12 mouse cellular contexts compared by ENCODE assay signal in the genomic region with DNA sequence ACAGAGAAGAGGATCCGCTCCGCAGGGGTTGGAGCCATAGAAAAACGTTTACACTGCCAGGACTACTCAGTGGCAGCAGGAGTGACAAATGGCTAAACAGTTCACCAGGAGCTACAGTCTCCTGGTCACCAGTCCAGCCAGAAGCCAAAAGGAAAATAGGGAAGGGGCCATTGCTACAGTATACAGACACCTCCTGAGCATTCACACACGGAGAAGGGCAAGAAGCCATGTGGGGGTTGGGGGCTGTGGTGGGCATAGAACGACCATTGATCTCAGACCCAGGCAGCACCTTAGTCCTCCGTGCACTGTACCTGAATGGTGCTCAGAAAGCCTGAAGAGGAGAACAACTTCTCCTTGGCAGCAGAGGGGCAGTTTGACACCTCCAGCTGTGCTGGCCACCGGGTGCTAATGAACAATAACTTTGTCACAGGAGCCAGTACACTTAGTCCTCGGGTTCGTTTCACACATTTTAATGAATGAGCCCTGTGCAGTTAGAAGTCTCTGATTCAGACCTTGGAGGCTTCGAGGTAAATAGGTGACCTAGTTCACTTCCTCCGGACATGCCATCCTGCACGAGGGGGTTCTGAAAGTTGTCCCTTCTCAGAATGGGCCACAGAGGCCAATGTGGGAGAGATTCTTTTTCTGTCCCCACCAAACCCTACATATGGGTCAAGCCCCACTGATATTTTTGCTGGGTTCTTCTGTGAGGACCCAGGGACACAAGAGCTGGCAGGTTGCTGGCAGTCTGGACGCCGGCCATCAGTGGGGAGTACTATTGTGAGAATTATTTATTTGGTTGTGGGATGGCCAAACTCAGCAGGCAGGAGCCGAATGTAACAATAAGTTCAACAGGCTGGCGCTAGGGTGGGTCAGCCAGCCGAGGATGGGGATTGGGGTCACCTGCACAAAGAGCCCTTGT.
A peak's percentile ranks its signal among the peaks of the same experiment; 100 is the strongest.
DNase-seq lines count a peak whose midpoint lies in the region; ATAC-seq lines count a peak whose summit lies in the region.
"Had no signal": no experiment of that assay in that cellular context is flagged by ENCODE, and none has a peak within 500 bp of the region (broad histone marks: within the 10 kb centered on the region; RNA-seq: fewer than 3 reads in every experiment).

No protein-coding gene starts in this region.

- no peak for DNase-seq in hindbrain, embryonic 10.5 days (ENCODE audit: low spot score)
- DNase-seq in hindbrain, embryonic 11.5 days (ENCODE audit: low spot score) = no peak
- DNase-seq in cerebellum, postnatal 10 days = peak; percentile 46 to 59
- DNase-seq in layer of hippocampus, postnatal 14 days (ENCODE audit: low spot score in 2 of 2) = peak; percentile 57 to 81
- DNase-seq in right cerebral cortex, adult 18-20 months = peak; percentile 37
- DNase-seq in adrenal gland, adult (ENCODE audit: inconsistent age in 2 of 2, low spot score in 1 of 2) = no peak
- DNase-seq: adrenal gland, postnatal 36 days; heart, adult 18-20 months; kidney, postnatal 4 days had no signal

- peaks cover 25% of the 10 kb centered on the region for H3K4me1 ChIP-seq in hindbrain, embryonic 10.5 days (replicated peaks)
- H3K4me1 ChIP-seq in hindbrain, embryonic 11.5 days (replicated peaks; ENCODE audit: control insufficient read depth, insufficient read depth, low read length) = no peaks in the 10 kb centered on the region
- H3K4me1 ChIP-seq in forebrain, embryonic 16.5 days (replicated peaks; ENCODE audit: control insufficient read depth, insufficient read depth, low read length) = 0 out of 2 replicates have a peak, but pooled peaks cover 3% of the 10 kb centered on the region
- H3K4me1 ChIP-seq: liver, embryonic 15.5 days had no signal

- H3K27ac ChIP-seq in hindbrain, embryonic 10.5 days = peak overlapping the region; percentile 31; the same call in 1 of the 2 replicates
- H3K27ac ChIP-seq in hindbrain, embryonic 11.5 days (ENCODE audit: low read depth, low read length) = no peak overlapping the region
- H3K27ac ChIP-seq in forebrain, embryonic 16.5 days (ENCODE audit: low read length) = no peak overlapping the region
- H3K27ac ChIP-seq: liver, embryonic 15.5 days had no signal

- no peaks in the 10 kb centered on the region for H3K9me3 ChIP-seq in hindbrain, embryonic 10.5 days
- no peaks in the 10 kb centered on the region for H3K9me3 ChIP-seq in hindbrain, embryonic 11.5 days (ENCODE audit: control insufficient read depth, low read length)
- no peaks in the 10 kb centered on the region for H3K9me3 ChIP-seq in forebrain, embryonic 16.5 days (ENCODE audit: control insufficient read depth, low read length)
- H3K9me3 ChIP-seq: liver, embryonic 15.5 days had no signal

- no peak overlapping the region for H3K9ac ChIP-seq in hindbrain, embryonic 11.5 days (ENCODE audit: low read depth, low read length)
- H3K9ac ChIP-seq in forebrain, embryonic 16.5 days (replicated peaks; ENCODE audit: low read depth, low read length) = no peak overlapping the region
- H3K9ac ChIP-seq: liver, embryonic 15.5 days had no signal

- ATAC-seq in hindbrain, embryonic 11.5 days (ENCODE audit: low FRiP score) = no peak
- ATAC-seq in megakaryocyte, adult 5-6 weeks (ENCODE audit: poor library complexity, severe bottlenecking) = no peak
- ATAC-seq in forebrain, embryonic 16.5 days = no peak

- H3K4me2 ChIP-seq in hindbrain, embryonic 11.5 days (replicated peaks; ENCODE audit: low read depth, low read length) = no peak overlapping the region
- no peak overlapping the region for H3K4me2 ChIP-seq in forebrain, embryonic 16.5 days (ENCODE audit: low read length)
- H3K4me2 ChIP-seq: liver, embryonic 15.5 days had no signal

- H3K36me3 ChIP-seq in hindbrain, embryonic 10.5 days = no peaks in the 10 kb centered on the region
- no peaks in the 10 kb centered on the region for H3K36me3 ChIP-seq in hindbrain, embryonic 11.5 days (ENCODE audit: control insufficient read depth, insufficient read depth, low read length)
- no peaks in the 10 kb centered on the region for H3K36me3 ChIP-seq in forebrain, embryonic 16.5 days (ENCODE audit: control insufficient read depth, insufficient read depth)

- WGBS in hindbrain, embryonic 10.5 days = 40% methylated on average over 17 of the region's 17 CpGs
- WGBS in hindbrain, embryonic 11.5 days = 39% methylated on average over 17 of the region's 17 CpGs
- WGBS in forebrain, embryonic 16.5 days = 46% methylated on average over 17 of the region's 17 CpGs

- H3K27me3 ChIP-seq in hindbrain, embryonic 10.5 days (ENCODE audit: insufficient read depth, poor library complexity, severe bottlenecking) = no peaks in the 10 kb centered on the region
- no peaks in the 10 kb centered on the region for H3K27me3 ChIP-seq in hindbrain, embryonic 11.5 days (ENCODE audit: control insufficient read depth, insufficient read depth, low read length)
- no peaks in the 10 kb centered on the region for H3K27me3 ChIP-seq in forebrain, embryonic 16.5 days (replicated peaks; ENCODE audit: control insufficient read depth, insufficient read depth, low read length)
- H3K27me3 ChIP-seq: liver, embryonic 15.5 days had no signal

- no peak overlapping the region for H3K4me3 ChIP-seq in hindbrain, embryonic 10.5 days
- no peak overlapping the region for H3K4me3 ChIP-seq in hindbrain, embryonic 11.5 days (ENCODE audit: low read depth, low read length)
- no peak overlapping the region for H3K4me3 ChIP-seq in forebrain, embryonic 16.5 days (replicated peaks; ENCODE audit: low read length)
- H3K4me3 ChIP-seq: liver, embryonic 15.5 days had no signal

Comparison
In these comparisons a context has a peak if more than half of its experiments do, and no peak if none do; other contexts are left out.
1. DNase-seq: peak in cerebellum, postnatal 10 days (2 of 2), layer of hippocampus, postnatal 14 days (2 of 2) and right cerebral cortex, adult 18-20 months (single experiment); none in hindbrain, embryonic 10.5 days (single experiment), hindbrain, embryonic 11.5 days (single experiment) and adrenal gland, adult (0 of 2).